Mouse (Mus musculus) frontal cortex, adult 2 months (tissue): Measurements from ENCODE around the gene Cldn7. TPM values are rescaled to one million over a fixed set of nuclear protein-coding genes. Genes with fewer than 3 reads are reported as not detected.
A peak's percentile ranks its signal among the peaks of the same experiment; 100 is the strongest.
"Not testable (repeated sequence)": the region's sequence is repeated elsewhere in the genome, so short reads cannot be mapped to it uniquely, and the experiment has no call there.

ENCODE experiments used
- DNase-seq, 2 experiments: peaks; one replicate each; pipeline ENCODE4 v3.0.0; 2022; ENCODE audit warnings: low spot score in 1 of 2; ENCODE audit errors: extremely low spot score in 1 of 2
- polyA plus RNA-seq: library from polyadenylated mRNA; depleted of rRNA; stranded (reverse); fragments of >200 nt; gene quantifications from 2 replicates; pipeline ENCODE4 v1.2.3, GENCODE M21; 2012; rRNA removed

Cldn7 gene
- 0.10 and 0.34 TPM in 2 replicates for polyA plus RNA-seq

DNA sequence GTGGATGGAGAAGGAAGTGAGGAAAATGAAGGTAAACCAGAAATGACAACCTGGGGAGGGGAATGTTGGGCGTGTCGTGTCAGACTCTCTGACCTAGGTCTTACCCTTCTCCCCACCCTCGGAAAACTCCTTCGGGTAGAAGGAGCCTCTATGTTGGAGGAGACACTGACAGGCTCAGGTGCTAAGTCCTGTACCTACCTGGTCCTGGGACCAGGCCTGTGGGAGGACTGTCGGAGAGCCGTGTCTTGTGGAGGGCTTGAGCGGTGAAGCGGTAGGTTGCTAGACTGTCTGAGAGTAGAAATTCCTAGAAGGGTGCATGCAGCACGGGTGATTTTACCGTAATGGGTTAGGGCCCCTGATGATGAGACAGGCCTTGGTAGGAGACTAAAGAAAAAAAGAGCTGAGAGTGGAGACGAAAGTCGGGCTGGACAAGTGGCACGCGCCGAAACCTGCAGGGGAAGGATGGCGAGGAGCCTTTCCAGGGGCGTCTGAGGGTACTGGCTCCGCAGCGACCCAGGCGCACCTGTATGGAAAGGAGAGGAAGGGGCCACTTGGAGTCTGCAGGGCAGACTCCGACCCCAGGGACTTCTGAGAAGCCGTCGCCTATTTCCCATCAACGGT lies at the start of gene Cldn7:
Gene Cldn7, plus strand, starts transcription at position 130 of the 621 bp plus-strand sequence.
- DNase-seq, result no peak

DNA sequence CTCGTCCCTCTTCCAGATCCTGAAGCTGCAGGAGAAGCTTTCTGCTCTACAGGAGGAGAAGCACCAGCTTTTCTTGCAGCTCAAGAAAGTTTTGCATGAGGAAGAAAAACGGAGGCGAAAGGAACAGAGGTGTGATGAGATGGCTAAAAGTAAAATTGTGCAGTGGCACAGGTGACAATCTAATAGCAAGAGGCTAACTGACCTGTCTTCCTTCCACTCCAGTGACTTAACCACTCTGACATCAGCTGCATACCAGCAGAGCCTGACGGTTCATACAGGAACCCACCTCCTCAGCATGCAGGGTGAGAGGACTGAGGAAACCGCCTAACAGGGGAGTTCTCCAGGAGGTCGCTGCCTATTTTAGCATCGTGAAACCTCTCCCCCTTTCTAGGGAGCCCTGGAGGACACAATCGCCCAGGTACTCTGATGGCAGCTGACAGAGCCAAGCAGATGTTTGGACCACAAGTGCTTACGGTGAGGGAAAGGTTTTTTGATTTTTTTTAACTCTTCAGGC lies 49.6 kb upstream of the Cldn7 start:
- DNase-seq, result no peak

DNA sequence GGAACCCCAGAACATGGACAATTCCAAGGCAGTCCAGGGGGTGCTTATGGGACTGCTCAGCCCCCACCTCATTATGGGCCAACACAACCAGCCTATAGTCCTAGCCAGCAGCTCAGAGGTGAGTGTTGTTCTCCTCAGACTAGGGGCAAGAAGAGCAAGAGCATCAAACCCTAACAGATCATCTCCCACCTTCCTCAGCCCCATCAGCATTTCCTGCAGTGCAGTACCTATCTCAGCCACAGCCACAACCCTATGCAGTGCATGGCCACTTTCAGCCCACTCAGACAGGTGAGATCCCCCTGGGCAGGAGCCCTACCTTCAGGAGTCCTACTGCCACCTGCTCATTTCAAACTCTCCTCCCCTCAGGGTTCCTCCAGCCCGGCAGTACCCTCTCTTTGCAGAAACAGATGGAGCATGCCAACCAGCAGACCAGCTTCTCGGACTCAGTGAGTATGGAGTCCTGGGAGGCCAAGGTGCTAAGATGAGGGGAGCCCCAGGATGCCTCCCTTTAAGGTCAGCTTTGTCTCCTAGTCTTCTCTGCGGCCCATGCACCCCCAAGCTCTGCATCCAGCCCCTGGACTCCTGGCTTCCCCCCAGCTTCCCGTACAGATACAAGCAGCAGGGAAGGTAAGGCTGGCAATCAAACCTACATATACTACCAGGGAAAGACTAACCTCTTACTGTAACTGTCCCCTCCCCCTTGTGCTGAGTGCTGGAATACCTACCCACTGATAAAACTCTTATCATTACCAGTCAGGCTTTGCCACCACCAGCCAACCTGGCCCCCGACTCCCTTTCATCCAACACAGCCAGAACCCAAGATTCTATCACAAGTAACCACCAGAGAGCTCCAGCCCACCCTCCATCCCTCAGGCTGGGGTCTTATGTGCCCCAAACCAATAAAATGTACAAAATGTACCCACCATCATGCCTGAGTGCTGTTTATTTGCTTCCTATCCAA lies 48.6 kb upstream of the Cldn7 start:
- no peak for DNase-seq

DNA sequence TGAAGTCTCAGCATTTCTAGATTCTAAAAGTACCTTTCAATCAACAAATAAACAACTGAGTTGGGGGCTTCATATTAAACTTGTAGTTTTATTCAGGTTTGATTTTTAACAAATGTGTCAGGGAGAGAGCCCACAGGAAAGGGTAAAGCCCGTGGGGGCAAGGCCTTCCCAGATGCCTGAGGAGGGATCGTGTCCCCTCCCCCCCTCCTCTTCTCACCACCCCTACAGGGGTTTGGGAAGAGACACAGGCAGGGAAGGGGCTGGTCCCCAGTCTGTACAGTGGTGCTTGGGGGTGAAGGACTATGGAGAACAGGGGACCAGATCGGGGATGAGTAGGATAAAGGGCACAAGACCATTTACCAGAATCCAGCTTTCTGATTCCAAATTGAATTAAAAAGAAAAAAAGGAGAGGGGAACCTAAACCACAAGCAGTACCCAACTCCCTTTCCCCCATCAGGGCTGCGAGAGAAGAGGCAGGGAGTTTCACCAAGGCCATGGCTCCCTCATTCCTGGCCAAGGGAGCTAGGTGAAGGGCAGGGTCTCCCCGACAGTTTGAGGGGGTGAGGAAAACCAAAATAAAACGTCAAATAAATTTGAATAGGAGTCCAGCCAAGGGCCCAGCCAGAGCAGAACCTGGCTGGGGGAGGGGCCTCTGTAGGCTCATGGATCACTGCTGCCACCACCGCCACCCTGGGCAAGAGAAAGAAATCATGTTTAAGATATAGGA lies 47.8 kb upstream of the Cldn7 start:
- not testable (repeated sequence) for DNase-seq

DNA sequence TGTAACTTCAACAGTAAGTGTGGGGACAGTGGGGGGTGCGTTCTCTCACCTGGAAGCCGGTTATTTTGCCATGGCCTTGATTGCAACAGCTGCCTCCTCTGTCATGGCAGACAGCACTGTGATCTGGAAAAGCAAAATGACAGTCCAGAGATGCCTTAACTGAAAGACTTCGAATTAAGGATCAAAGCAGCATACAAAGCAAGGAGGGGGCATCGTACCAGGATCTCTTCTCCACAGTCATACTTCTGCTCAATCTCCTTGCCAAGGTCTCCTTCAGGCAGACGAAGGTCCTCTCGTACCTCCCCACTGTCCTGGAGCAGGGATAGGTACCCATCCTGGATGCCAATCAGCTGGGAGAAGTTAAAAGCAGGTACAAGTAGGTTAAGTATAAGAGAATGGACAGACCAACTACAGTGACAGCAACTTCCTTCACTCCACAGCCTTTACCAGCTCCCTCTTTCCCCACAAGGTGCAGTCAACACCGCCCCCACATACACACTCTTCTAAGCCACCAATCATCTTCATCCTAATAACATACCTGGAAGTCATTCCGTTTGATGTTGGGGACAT lies 47.1 kb upstream of the Cldn7 start:
- no peak for DNase-seq

DNA sequence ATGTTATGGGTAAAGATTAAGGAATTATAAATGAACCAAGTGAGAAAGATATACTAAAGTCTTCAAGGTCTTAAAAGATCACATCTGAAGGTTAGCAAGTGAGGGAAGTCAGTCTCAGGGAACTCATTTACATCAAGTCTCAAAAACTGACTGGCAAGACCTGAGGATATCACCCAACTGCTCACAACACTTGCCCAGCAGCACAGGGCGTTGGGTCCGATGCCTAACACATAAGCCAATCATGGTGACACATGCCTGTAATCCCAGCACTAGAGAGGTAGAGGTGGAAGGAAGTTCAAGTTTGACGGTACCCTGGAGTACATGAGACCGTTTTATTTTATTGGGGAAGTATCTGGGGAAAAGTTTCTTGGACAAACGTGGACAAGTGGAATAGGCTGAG lies 46.5 kb upstream of the Cldn7 start:
- DNase-seq, result no peak

DNA sequence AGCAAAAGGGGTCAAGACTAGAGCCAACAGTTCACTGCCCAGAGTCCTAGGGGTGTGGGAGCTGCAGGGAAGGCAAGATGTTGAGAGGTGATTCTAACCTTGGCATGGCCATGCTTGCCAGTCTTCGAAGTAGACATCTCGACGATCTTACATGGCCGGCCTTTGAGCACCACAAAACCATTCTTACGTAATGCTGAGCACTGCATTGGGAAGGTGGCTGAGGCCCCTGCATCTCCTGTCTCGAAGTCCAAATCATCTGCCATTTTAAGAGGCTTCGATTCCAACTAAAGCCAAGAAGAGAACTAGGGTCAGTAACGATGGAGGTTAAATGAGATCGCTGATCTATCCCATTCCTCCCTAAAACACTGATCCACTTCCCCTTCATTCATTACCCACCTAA lies 45.5 kb upstream of the Cldn7 start:
- DNase-seq, result no peak

DNA sequence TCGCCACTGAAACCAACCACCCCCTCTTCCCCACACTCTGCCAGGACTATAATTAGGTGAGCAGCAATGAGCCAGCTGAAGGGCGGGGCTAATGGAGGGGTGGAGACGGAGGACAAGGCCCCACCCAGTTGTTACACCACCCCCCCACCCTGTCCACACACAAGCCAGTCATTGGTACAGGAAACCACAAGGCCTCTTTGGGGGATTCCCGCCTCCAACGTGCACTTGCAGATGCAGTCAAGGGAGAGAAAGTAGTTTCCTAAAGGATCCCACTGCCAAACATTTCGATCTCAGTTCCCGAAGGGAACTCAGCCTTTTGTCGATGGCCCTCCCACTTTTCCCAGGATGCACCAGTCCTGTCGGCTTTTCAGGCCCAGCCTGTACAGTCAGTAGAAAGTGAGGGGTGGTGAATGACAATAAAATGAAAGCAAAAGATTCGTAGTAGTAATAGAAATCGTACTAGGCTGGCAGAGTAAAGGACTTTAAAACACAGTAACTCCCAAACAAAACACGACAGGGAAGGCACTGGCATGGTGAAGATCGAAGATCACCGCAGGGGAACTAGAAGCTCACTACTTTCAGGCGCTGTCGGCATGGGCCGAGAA lies 44.8 kb upstream of the Cldn7 start:
- DNase-seq, result peak in 1 of 2 experiments; percentile 53

DNA sequence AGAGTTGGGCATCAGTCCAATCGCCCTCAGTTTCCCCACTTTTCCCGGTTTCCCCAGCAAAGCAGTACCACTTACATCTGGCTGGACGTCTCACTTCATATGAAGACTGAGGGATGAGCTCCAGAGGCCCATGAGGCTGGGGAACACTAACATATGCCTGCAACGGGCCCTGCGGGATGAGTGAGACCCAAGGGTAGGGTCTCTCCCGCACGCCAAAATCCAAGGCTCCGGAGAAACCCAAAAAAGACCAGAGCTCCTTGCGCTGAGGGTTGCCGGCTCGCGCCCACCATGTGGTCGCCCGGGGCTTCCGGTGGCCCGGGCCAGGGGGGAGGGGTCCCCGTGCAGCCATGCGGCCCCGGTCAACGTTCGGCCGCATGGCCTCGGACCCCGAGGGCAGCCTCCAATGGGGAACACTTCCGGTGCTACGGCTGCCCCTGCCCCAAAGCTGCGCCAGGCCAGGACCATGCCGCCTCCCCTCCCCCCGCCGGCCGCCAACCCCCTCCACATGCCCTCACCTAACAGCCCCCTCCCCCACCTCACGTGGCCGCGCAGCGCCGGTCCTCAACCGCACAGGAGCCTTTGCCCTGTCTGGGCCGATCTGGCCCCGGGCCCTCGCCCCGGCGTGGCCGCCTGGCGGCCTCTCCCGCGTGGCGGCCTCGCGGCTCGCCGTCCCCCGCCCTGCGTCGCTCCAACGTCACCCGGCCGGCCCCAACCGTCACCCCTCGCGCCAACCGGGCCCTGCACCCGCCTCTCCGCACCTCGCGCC lies 44.1 kb upstream of the Cldn7 start:
- DNase-seq, result no peak

DNA sequence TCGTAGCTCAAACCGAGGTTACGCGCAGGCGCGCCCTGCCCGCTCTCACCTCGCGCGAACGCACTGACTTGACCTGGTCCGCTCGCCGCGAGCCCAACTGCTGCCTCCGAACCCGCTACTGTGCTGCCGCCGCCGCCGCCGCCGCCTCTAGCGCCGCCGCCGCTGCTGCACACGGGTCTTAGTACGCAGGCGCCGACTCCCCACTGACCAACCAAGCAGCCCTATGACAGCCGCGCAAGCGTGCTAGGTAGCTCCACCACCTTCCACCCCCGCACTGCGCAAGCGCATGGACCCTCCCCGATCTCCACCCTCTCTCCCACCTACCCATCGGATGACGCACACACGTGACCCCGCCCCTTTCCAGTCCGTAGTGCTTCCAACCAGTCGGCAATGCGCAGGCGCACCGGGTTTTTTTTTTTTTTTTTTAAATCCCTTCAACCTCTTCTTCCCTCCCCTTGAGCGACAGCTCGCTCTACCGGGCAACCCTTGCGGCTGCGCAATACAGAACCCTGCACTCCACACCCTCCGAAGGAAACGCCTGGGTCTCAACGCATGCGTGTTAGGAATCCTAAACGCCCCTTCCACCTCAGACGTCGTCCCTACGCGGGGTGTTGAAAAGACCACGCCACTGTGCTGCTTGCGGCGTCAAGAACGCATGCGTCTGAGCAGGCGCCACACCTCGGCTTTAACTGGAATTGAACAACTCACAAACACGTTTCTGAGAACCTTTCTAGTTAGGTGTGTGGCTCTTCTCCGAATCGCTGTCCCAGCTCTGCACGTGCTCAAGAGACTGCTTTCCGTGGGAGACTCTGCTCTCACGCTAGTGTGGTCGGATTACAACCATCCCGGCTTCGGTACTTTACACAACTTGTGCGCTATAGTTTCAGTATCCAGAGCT lies 43.2 kb upstream of the Cldn7 start, which contains the start of gene Eif5a:
Gene Eif5a, minus strand, starts transcription at position 845 of the 898 bp plus-strand sequence.
- DNase-seq, result peak; percentile 100

DNA sequence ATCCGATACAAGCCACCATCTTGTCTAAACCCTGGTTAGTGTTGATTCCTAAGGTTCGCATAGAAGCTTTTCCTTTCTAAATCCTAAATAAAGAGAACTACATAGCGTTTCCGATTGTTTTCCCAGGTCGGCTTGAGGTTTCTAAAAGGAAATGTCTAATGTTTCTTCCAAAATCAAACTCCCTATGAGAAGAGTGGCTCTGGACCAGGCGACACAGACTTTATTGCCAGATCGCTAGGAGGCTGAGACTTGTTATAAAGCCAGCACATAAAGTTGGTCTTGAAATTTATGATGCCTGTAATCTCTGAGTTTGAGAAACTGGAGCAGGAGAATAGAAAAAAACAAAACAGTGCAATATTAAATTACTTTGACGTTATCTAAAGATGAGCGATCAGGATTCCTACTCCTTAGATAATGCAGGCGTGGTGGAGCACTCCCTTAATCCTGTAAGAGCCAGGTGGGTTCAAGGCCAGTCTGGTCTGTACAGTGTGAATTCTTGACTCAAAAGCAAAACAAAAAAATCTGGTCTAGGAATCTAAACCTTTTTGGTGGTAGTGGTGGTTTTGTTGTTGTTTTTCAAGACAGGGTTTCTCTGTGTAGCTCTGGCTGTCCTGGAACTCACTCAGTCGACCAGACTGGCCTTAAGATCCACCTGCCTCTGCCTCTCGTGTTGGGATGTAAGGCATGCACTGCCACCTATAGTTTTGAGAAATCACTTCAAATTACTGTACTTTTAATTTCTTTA lies 42.4 kb upstream of the Cldn7 start:
- no peak for DNase-seq

DNA sequence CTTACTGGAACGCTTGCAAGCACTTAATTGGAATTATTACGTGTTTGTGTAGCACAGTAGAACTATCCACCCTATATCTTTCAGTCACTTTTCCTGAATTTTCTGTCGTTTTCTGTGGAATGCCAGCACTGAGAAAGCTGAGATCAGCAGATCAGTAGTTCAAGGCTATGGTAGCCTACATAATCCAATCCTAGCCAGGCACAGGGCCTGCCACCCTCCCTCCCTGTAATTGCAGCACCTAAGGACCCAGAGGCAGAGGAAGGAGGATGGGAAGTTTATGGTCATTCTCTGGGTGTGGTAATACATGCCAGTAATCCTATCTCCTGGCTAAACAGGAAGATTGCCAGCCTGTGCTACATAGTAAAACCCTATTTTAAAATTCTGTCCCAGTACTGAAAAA lies 41.8 kb upstream of the Cldn7 start:
- no peak for DNase-seq

DNA sequence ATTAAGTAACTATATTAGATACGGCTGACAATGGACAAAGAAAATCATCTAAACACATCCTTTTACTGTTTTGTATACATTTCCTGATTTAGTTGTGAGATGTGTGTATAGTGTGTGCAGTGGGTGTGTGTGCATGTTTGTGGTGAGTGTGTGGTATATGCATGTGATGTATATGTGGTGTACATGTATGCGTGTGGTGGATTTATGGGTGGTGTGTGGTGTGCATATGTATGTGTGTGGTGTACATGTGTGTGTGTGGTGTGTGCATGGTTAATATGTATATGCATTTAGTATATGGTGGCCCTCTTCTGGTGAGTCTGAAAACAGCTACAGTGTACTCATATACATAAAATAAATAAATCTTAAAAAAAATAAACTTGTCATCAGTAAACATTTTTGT lies 37.1 kb upstream of the Cldn7 start:
- no peak for DNase-seq

DNA sequence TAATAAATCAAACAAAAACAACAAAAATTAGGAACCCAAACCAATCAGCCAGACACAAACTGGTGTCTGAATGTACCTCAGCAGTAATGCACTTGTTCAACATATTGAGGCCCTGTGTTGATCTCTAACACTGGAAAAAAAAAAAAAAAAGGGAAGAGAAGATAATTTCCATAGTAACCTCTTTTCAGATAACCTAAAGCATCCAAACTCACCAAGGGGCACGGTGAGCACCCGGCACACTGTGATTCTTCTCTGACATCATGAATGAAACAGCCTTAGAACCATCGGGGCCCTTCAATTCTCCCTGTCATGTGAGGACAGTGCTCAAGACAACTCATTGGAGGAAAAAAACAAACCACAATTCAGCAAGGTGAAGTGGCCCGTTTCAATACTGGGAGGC lies 34.9 kb upstream of the Cldn7 start:
- no peak for DNase-seq

DNA sequence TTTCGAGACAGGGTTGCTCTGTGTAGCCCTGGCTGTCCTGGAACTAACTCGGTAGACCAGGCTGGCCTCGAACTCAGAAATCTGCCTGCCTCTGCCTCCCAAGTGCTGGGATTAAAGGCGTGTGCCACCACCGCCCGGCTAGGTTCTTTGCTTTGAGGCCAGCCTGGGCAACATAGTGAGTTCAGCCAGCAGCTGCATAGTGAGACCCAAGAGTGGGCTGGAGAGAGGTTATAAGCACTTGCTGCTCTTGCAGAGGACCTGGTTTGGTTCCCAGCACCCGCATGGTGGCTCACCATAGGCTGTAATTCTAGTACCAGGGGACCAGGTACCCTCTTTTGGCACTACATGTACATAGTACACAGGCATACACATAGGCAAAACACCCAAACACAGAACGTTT lies 34.4 kb upstream of the Cldn7 start:
- not testable (repeated sequence) for DNase-seq

DNA sequence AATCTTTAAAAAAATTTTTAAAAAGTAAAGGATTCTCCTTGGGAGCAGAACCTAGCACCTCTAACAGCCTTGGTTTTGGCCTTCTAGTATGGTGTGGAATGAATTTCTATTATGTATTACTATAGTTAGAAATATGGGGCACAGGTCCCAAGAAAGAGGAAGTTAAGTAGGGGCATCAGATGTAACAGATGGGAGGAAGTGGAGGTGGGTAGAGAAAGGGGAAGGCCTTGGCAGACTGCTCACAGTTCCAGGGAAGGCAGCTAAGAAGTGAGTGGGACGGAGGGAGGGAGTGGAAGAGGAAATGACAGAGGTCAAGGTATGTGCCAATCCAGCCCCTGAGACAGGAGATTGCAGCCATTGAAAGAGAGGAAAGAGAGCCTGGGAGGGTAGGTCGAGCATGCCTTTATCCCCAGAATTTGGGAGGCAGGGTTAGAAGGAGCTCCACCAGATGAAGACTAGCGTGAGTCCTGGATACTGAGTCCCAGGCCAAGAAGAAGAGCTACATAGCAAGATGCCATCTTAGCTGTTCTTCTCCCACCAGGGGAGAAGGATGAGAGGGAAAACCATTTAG lies 33.5 kb upstream of the Cldn7 start:
- DNase-seq, result no peak

DNA sequence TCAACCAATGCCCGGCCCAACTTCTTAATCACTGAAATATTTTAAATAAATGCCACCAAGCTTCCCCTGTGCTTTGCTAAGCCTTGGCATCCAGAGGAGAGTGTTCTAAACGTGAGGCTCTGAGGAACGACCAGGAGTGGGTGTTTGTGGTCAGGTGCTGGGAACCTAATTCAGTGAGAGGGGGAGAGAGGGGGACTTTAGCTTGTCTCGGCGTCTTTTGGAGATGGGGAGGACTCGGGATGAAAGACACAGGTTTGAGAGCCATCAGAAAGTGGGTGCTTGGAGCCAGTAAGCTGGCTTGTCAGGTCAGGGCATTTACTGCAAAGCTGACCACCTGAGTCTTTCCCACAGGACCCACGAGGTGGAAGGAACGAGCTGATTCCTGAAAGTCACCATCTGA lies 32.8 kb upstream of the Cldn7 start:
- no peak for DNase-seq
